Mouse (Mus musculus): ENCODE measurements around the gene Myl7. TPM values are rescaled to one million over a fixed set of nuclear protein-coding genes. Genes with fewer than 3 reads are reported as not detected.
A peak's percentile ranks its signal among the peaks of the same experiment; 100 is the strongest.

The Myl7 gene
- total RNA-seq, 2 experiments from 2014 or later, result not detected

GRCm38 (mm10) chr11:5868324-5868723 is 30.3 kb downstream of the Myl7 start:
- ATAC-seq (replicated peaks; ENCODE audit: poor library complexity), result no peak

GRCm38 (mm10) chr11:5867196-5867595 is 31.4 kb downstream of the Myl7 start:
- no peak for ATAC-seq (replicated peaks; ENCODE audit: poor library complexity)

GRCm38 (mm10) chr11:5862394-5863105 is 36.0 kb downstream of the Myl7 start:
- no peak for ATAC-seq (replicated peaks; ENCODE audit: poor library complexity)

GRCm38 (mm10) chr11:5861678-5862393 is 36.7 kb downstream of the Myl7 start, which contains the start of gene Aebp1:
Gene Aebp1 (plus strand): TSS chr11:5861947.
- ATAC-seq (replicated peaks; ENCODE audit: poor library complexity), result 0 out of 2 replicates have a peak, but pooled peaks have one; percentile 20

GRCm38 (mm10) chr11:5860639-5861038 is 37.9 kb downstream of the Myl7 start:
- no peak for ATAC-seq (replicated peaks; ENCODE audit: poor library complexity)

GRCm38 (mm10) chr11:5859883-5860550 is 38.6 kb downstream of the Myl7 start:
- ATAC-seq (replicated peaks; ENCODE audit: poor library complexity), result no peak

- no peak for ATAC-seq (replicated peaks; ENCODE audit: poor library complexity)
These were observed 39.9 kb downstream of the Myl7 start for GRCm38 (mm10) chr11:5858723-5859122.

- no peak for ATAC-seq (replicated peaks; ENCODE audit: poor library complexity)
These were observed 42.0 kb downstream of the Myl7 start for GRCm38 (mm10) chr11:5856479-5857130.

- ATAC-seq (replicated peaks; ENCODE audit: poor library complexity), result no peak
These were observed 42.7 kb downstream of the Myl7 start for GRCm38 (mm10) chr11:5855902-5856301.

GRCm38 (mm10) chr11:5855481-5855880 is 43.1 kb downstream of the Myl7 start:
- ATAC-seq (replicated peaks; ENCODE audit: poor library complexity), result no peak

- ATAC-seq (replicated peaks; ENCODE audit: poor library complexity), result no peak
These were observed 46.3 kb downstream of the Myl7 start for GRCm38 (mm10) chr11:5852314-5852713.

- no peak for ATAC-seq (replicated peaks; ENCODE audit: poor library complexity)
These were observed 47.4 kb downstream of the Myl7 start for GRCm38 (mm10) chr11:5851021-5851736.

GRCm38 (mm10) chr11:5850452-5850851 is 48.1 kb downstream of the Myl7 start:
- ATAC-seq (replicated peaks; ENCODE audit: poor library complexity), result no peak

GRCm38 (mm10) chr11:5849316-5849715 is 49.3 kb downstream of the Myl7 start:
- ATAC-seq (replicated peaks; ENCODE audit: poor library complexity), result no peak

- no peak for ATAC-seq (replicated peaks; ENCODE audit: poor library complexity)
These were observed 49.8 kb downstream of the Myl7 start for GRCm38 (mm10) chr11:5848741-5849140.

GRCm38 (mm10) chr11:5846639-5847345 is 51.8 kb downstream of the Myl7 start:
- ATAC-seq (replicated peaks; ENCODE audit: poor library complexity), result no peak

All from megakaryocyte progenitor cell, adult 5-6 weeks (primary cell).